ENCODE assay signal across 25 mouse cellular contexts in genomic region chr11:113633398-113633797, GRCm38 (mm10). TPM values are rescaled to one million over a fixed set of nuclear protein-coding genes. Genes with fewer than 3 reads are reported as not detected.
"Had no signal": no experiment of that assay in that cellular context is flagged by ENCODE, and none has a peak within 500 bp of the region (broad histone marks: within the 10 kb centered on the region; RNA-seq: fewer than 3 reads in every experiment).

No protein-coding gene starts in this region.

- H3K4me3 ChIP-seq: heart, embryonic 10.5 days; heart, embryonic 12.5 days; hindbrain, embryonic 13.5 days; hindbrain, embryonic 15.5 days; layer of hippocampus, adult 2 months; left cerebral cortex, adult 2 months; limb, embryonic 10.5 days; limb, embryonic 12.5 days had no signal

- H3K36me3 ChIP-seq: heart, embryonic 10.5 days; heart, embryonic 12.5 days; hindbrain, embryonic 15.5 days; limb, embryonic 10.5 days; limb, embryonic 12.5 days had no signal

- ATAC-seq: hindbrain, postnatal 0 days; intestine, embryonic 16.5 days had no signal

- H3K27me3 ChIP-seq: hindbrain, embryonic 15.5 days; limb, embryonic 12.5 days had no signal

- H3K9ac ChIP-seq: heart, embryonic 12.5 days; hindbrain, embryonic 13.5 days; hindbrain, embryonic 15.5 days; limb, embryonic 12.5 days; liver, embryonic 14.5 days had no signal

- H3K27ac ChIP-seq: heart, embryonic 10.5 days; hindbrain, embryonic 13.5 days; hindbrain, embryonic 15.5 days; hindbrain, postnatal 0 days; layer of hippocampus, adult 2 months; left cerebral cortex, adult 2 months; limb, embryonic 10.5 days; limb, embryonic 12.5 days; liver, embryonic 14.5 days had no signal

- DNase-seq: gastrocnemius, postnatal 14 days; gastrocnemius, postnatal 36 days; heart, adult 18-20 months; heart, postnatal 10 days; heart, postnatal 36 days; kidney, adult 18-20 months; kidney, adult 8-10 months; kidney, postnatal 10 days; kidney, postnatal 25 days; kidney, postnatal 4 days; liver had no signal

- H3K9me3 ChIP-seq: heart, embryonic 10.5 days; hindbrain, embryonic 13.5 days; hindbrain, embryonic 15.5 days; limb, embryonic 10.5 days had no signal

- H3K4me2 ChIP-seq: heart, embryonic 12.5 days; hindbrain, embryonic 13.5 days; hindbrain, embryonic 15.5 days; limb, embryonic 12.5 days had no signal

- H3K4me1 ChIP-seq: heart, embryonic 10.5 days; heart, embryonic 12.5 days; hindbrain, embryonic 15.5 days; limb, embryonic 10.5 days; limb, embryonic 12.5 days had no signal

RNA-seq across cellular contexts. Expression of gene Sstr2, which starts 14.3 kb away (rescaled TPM):
- total RNA-seq: gastrocnemius, adult 18-20 months; gastrocnemius, adult 8-10 months; gastrocnemius, postnatal 14 days; gastrocnemius, postnatal 36 days; heart, adult 18-20 months; heart, adult 8-10 months; heart, postnatal 10 days; heart, postnatal 36 days had no signal
